Mouse (Mus musculus) inflammation-experienced regulatory T-cells, adult 6 months (primary cell): ENCODE measurements around the gene Dok5. TPM values are rescaled to one million over a fixed set of nuclear protein-coding genes. Genes with fewer than 3 reads are reported as not detected.

Experiments used
- ATAC-seq: one replicate; pipeline ENCODE4 v1.8.0; 2017
- polyA plus RNA-seq, 3 experiments: library from polyadenylated mRNA; unstranded; fragments of 100-300 nt; shearing (Covaris generic); gene quantifications; one replicate each; pipeline ENCODE4 v1.2.1; 2017

The Dok5 gene
- polyA plus RNA-seq, 3 experiments from 2014 or later: not detected

DNA sequence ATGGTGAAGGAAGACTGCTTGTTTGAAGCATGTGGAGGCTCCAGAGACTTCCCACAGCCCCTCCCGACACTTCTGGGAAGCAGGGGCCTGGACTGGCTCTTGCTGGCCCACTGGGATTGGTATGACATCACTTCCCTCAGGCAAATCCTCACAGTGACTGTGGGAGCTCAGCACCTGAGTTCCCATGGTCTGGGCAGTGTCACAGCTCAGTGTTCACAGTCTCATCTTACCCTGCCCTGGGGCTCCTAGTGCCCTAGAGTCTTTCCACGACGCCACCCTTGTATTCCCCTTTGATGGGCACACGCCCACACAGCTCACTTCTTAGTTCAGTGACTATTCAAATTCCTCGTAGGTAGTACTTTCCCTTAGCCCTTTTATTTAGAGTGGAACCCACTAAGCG, 71.4 kb downstream of the Dok5 start:
- ATAC-seq: no peak

DNA sequence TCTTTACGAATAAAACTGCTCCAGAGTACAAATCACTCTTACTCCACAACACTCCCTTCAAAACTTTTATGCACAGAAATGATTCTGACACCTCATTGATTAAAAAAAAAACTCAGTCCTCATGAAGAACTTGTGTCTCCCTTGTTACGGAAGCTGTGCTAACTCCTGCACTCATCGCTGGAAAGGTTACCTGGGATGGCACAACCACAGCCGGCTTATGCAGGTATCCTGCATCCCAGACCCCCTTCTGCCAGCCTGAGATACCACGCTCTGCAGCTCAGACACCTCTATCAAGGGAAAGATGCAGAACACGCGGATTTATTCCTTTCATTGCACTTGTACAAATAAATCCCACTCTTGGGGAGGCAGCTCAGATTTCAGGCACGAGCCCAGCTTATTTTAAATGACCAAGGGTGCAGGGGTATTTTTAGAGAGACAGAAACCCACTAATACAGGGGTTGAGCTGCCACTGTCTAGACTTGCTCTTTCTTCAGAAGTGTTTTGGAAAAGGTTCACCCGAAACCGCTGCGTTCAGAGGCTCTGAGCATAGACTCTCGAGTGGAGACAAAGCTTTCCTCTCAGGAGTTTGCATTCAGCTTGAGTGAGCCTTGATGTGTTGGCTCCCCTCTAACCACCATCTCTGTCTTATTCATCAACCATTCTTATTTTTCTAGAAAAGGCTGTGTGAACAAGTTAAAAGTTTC, 76.1 kb downstream of the Dok5 start:
- no peak for ATAC-seq

DNA sequence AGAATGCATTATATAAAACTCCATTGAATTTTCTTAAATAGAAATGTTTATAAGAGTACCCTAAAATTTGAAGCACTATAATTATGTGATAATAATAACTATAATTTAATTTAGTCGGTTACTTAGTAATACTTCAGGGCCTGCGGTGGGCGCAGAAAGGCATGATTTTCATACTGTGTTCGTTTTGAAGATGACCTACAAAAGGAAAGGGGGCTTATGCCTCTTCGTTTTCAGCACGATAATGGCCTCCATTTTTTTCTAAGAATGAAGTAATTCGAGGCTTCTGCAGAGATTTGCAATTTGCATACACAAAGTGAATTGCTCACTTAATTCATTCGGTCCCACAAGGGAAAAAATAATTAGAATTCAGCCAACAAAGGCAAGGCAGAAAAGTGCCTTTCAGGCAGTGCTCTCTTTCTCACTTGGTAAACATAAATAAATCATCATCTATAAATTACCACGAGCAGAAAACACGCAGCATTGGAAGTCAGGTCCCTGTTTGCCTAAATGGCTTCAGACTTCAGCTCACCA, 76.7 kb downstream of the Dok5 start:
- no peak for ATAC-seq

GRCm38 (mm10) chr2:170811356-170811755, 79.7 kb downstream of the Dok5 start:
- no peak for ATAC-seq

- no peak for ATAC-seq
These were observed 84.7 kb downstream of the Dok5 start for GRCm38 (mm10) chr2:170816302-170816701.

DNA sequence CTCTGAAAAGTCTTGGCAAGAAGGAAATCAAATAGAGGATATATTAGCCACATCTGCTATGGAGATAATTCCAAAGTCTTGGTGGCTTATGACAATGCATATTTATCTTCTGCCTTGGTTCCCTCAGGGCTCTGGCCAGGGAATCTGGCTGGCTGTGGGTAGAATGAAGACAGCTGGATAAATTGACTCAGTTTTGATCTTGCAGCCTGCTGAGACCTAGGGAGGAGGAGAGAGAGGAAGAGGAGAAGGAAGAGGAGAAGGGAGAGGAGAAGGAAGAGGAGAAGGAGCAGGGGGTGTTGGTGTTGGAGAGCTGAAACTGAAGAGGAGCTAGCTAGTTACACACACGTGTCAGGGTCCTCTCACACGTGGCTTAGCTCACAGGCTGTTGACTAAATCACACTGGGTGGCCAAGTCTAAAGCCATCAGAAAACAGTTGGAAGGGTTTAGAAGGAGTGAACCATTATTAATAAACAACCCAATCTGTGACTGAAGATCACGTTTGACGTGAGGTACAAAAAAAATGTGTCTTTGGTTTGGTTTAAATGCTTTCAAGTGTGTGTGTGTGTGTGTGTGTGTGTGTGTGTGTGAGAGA, 85.6 kb downstream of the Dok5 start:
- ATAC-seq: no peak

GRCm38 (mm10) chr2:170826821-170827441, 95.3 kb downstream of the Dok5 start:
- ATAC-seq: no peak

DNA sequence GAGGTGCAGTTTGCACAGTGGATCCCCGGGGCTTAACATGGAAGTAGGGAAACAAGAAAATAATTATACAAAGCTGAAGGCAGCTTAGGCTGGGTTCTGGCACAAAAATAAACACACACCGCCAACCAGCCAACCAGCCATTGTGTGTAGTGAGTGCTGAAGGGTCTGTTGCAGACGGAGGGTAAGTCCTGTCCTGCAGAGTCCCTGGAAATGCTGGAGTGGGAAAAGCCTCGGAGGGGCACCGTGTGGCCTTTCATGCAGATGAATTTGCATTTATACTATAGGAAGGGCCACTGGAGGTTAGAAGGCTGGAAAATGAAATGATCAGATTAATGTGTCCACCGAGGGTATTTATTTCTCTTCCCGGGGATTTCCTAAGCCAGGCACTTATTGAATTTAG, 97.2 kb downstream of the Dok5 start:
- no peak for ATAC-seq

DNA sequence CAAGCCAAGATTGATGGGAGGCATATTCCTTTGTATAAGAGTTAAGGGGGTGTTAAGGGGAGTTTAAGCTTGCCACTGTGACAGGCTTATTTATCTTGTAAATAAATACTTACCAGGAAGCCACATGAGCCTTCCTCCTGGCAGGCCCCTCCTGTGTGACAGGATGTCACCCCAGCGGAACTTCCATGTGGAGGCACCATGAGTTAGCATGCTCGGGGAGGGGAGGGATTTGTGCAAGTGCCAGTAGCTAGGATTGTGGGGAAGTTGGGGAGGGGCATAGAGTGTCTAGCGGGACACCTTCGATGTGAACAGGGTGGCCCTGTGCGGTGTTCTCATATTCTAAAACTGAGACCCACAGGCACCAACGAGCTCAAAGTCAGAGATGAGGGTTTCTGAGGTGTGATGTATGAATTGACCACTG, 97.6 kb downstream of the Dok5 start:
- no peak for ATAC-seq

- ATAC-seq: no peak
These were observed 98.4 kb downstream of the Dok5 start for GRCm38 (mm10) chr2:170829988-170830387.

DNA sequence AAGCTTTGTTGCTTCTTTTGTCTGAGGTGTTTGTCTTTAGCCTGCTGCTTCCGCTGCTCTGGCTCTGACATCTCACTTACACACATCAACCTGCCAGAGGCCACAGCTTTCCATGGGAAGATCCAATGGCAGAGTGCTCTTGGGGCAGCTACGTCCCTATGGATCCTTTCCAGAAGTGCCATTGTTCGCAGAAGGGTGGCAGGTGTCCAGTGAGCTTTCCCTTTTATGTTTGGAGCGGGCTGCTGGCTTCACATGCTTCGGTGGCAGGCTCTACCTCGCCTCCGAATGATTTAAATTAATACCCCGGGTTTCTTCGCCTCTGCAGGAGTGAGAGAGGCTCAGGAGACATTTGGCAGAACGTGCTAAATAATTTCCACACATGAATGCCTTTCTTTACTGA, 105.3 kb downstream of the Dok5 start:
- ATAC-seq: no peak

GRCm38 (mm10) chr2:170837363-170837762, 105.8 kb downstream of the Dok5 start:
- ATAC-seq: no peak

- ATAC-seq: no peak
These were observed 106.4 kb downstream of the Dok5 start for GRCm38 (mm10) chr2:170837824-170838557.

GRCm38 (mm10) chr2:170841441-170841965, 109.9 kb downstream of the Dok5 start:
- no peak for ATAC-seq

DNA sequence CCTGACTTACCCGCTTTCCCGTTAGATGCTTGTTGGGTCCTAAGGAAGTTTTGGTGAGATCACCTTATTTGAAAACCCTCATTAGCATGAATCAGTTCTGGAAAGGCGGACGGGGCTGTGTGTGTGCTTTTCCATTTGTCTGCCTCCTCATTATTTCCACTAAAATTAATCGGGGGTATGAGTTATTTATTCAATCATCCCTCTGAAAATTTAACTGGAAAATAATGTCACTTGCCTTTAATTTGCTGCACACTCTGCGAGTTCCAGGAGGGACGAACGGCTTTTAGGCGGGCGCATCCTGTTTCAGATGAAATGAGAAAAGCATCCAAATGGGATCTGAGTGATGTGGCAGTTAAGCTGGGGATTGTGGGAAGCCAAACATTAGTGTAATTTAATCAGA, 113.9 kb downstream of the Dok5 start:
- no peak for ATAC-seq

GRCm38 (mm10) chr2:170850058-170850457, 118.5 kb downstream of the Dok5 start:
- ATAC-seq: no peak

DNA sequence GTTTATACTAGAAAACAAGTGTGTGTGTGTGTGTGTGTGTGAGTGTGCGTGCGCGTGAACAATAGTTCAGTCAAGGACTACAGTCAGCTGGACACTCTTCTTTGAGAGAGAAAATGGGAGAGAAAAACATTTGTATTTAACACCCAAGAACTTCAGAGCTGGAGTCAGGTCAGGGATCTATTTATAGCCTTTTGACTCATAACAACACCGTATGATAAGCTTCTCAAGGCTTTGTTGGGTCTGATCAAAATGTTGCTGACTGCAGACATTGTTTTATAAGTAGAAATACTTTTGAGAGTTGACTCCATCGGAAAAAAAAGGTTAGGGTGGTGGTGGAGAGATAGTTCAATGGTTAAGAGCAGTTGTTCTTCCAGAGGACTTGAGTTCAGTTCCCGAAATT, 120.7 kb downstream of the Dok5 start:
- no peak for ATAC-seq

- no peak for ATAC-seq
These were observed 123.6 kb downstream of the Dok5 start for GRCm38 (mm10) chr2:170855210-170855609.

DNA sequence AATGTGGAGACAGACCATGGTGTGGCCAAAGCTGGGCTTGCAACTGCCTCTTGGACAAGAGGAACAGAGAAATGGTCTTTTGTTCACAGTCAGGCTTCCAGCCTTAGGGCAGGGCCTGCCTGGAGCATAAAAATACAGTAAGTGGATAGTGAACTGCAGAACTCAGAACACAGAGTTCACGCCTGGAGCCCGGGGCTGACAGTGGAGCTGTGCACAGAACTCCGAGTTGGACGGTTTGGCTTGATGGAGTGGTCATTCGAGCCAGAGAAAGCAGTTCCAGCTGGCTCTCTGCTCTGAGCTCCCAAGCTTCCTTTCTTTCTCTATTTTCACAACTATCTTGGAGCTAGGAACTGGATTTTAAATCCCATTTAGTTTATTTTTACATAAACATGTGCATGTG, 124.5 kb downstream of the Dok5 start:
- ATAC-seq: no peak

DNA sequence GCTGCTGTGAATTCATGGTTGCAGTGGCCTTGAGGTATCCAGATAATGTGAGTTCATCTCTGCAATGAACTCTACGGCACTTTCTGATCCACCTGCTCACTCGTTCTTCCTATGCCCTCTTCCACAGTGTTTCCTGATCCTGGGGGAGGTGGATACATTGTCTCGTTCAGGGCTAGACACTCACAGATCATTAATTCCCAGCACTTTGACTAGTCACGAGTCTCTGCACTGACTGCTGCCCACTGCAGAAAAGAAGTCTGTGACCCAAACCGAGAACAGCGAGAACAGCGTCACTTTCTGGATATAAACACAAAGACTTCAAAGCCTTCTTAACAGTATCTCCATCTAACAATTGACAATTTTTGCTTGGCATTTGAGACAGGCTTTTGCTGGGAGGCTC, 125.9 kb downstream of the Dok5 start:
- ATAC-seq: no peak

DNA sequence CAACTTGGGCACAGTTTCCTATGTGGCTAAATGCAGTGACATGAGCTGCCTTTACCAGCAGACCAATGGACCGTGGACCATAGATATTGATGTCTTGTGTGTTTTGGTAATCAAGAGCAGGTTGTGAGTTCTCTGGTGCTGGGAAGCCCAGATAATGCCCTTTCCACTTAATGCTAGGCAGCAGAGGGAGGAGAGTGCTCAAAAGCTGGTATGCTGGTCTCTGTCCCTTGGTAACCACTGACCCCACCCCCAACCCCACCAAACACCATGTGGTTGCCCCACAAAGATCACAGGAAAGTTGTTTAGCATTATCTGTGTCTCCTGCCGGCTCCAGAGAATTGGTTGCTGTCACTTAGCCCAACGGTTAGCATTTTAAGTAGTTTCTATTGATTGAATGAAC, 127.0 kb downstream of the Dok5 start:
- no peak for ATAC-seq

GRCm38 (mm10) chr2:170860576-170860975, 129.0 kb downstream of the Dok5 start:
- no peak for ATAC-seq

- ATAC-seq: no peak
These were observed 131.2 kb downstream of the Dok5 start for GRCm38 (mm10) chr2:170862799-170863198.
